Mouse (Mus musculus): ENCODE data around the gene Lrguk.

The Lrguk gene

DNA sequence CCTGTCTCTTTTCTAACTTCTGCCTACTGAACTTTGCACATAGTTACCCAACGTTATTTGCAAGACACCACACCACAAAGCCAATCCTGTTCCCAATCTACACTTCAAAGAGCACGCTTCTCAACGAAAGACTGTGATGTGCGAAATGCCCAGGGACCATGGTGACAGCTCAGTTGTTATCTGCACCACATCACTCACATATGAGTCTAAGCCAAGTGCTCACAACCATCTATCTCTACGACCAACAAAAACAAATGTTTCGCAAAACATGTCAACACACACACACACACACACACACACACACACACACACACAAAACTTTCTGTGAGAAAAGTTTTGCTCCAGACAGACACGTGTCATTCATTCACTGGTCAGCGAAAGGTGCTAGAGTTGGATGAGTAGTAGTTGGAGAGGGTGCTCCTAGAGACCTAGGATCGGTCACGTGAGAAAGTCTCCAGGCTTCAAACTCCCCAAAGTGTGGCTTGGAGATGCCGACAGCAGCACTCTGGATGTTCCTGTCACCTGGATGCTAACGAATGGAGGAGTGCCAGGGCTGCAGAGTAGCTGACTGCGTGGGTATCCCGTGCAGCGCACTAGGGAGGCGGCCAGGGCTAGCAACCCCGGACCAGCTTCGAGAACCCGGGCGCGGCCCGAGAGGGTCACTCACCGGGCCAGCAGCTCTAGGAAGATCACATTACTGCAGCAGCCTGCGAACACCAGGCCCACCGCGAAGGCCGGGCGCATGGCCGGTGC, 147.0 kb downstream of the Lrguk start:
- no peak for DNase-seq (ENCODE audit: low spot score in 2 of 2)

DNA sequence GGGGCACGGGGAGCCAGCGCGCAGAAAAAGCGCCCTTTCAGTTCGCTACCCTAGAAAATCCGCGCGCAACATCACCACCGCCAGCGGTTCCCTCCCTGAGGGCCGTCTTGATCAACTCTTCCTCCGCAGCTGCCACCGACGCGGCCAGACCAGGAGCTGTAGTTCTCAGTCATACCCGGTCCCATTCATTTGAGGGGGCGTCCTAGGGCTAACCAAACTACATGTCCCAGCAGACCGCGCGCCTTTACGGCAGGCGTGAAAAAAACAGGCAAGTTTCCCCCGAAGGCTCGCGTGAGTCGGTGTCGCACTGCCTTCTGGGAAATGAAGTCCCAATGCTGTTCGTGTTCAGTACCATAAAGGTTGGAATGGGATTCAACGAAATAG, 147.6 kb downstream of the Lrguk start, which contains the start of gene Slc35b4:
Gene Slc35b4, minus strand, starts transcription at position 248 of the 384 bp plus-strand sequence.
- peak; percentile 65 to 87 for DNase-seq (ENCODE audit: low spot score in 2 of 2)

DNA sequence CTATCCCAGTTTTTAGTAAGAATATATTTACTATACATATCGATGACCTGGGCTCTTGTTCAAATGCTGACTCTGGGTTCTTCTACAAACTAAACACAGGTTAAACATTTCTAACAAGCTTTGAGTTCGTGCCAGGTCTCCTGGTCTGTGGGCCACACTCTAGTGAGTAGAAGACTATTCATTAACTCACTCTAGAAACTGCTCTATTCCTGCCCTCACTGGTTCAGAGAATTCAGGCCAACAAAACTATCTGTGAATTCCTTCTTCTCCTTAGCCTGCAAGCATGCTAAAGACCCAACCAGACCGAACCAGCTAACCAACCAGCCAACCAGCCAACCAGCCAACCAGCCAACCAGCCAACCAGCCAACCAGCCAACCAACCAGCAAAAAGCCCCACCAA, 149.8 kb downstream of the Lrguk start:
- DNase-seq (ENCODE audit: low spot score in 2 of 2), result no peak

DNA sequence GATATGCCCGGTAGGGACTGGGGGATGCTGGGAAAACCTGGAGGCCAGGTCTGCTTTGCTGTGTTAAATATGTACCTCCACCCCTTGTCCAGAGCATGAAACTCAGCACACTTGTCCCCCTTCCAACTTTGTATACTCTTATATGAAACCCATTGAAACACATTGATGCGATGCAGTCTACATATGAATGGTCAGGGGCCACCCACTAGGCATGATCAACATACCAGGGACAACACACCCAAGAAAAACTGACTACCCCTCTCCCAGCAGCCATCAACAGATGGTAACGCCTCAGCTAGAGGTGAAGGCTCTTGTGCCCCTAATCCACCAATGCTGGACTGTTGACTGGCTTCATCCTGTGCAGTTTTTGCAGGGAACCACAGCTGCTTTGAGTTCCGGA, 150.7 kb downstream of the Lrguk start:
- no peak for DNase-seq (ENCODE audit: low spot score in 2 of 2)

DNA sequence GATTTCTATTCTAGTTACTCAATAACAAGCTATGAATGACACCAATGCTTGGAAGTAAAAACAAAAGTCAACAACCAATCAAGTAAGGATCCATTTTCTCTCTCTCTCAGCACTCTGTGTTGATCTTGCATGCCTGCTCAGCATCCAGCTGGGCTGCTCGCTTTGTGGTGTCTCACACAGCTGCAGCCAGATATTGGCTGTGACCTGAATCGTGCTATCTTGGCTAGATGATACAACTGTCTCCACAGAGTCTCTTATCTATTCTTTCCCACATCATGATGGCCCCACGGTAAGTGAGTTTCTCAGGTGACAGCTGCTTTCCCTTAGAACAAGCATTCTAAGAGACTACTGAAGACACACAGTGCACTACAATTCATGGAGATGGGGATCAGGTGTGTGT, 152.7 kb downstream of the Lrguk start:
- no peak for DNase-seq (ENCODE audit: low spot score in 2 of 2)

DNA sequence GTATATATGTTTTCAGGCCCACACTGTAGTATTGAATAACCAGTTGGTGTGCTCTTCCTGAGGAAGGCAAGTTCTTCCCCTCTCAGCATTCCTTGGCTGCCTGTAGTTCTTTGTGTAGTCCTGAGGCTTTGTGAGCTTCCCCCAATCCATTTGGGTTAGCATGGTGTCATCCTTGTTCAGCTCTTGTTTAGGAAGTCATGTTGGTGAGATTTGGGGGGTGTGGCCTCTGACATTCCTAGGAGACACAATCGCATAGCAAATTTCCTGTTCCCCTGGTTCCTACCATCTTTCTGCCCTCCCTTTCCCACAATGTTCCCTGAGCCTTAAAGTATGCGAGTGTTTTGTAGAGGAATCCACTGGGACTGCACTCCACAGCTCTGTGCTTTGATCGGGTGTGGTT, 154.1 kb downstream of the Lrguk start:
- no peak for DNase-seq (ENCODE audit: low spot score in 2 of 2)
